Mouse (Mus musculus) intestine, postnatal 0 days (tissue): ENCODE measurements around the gene Nkx2-1. TPM values are rescaled to one million over a fixed set of nuclear protein-coding genes. Genes with fewer than 3 reads are reported as not detected.

Source experiments
- ATAC-seq: fragments of 200-750 bp; cut with Nextera tagmentation; 2 replicates; pipeline ENCODE4 v1.8.0; 2017; ENCODE audit warnings: mild to moderate bottlenecking, moderate TSS enrichment, moderate library complexity
- H3K27ac ChIP-seq: fragments of 300-500 bp; sonication (generic); 2 replicates; pipeline ENCODE4 v1.5.1; 2014; ENCODE audit warnings: mild to moderate bottlenecking, low read depth, low read length, moderate library complexity
- H3K27me3 ChIP-seq: fragments of 300-500 bp; sonication (generic); replicated peaks from 2 replicates; pipeline ENCODE4 v1.6.1; 2014; ENCODE audit warnings: low read length, mixed read lengths; ENCODE audit not compliant: control insufficient read depth, insufficient read depth
- H3K36me3 ChIP-seq: fragments of 300-500 bp; sonication (generic); 2 replicates; pipeline ENCODE4 v1.6.1; 2014; ENCODE audit warnings: mild to moderate bottlenecking, moderate library complexity; ENCODE audit not compliant: control insufficient read depth, insufficient read depth
- H3K4me1 ChIP-seq: fragments of 300-500 bp; sonication (generic); replicated peaks from 2 replicates; pipeline ENCODE4 v1.6.1; 2014; ENCODE audit warnings: antibody characterized with exemption, low read length, mixed read lengths; ENCODE audit not compliant: control insufficient read depth, insufficient read depth
- H3K4me2 ChIP-seq: fragments of 300-500 bp; sonication (generic); replicated peaks from 2 replicates; pipeline ENCODE4 v1.6.1; 2014; ENCODE audit warnings: low read depth, mild to moderate bottlenecking, moderate library complexity
- H3K4me3 ChIP-seq: fragments of 300-500 bp; sonication (generic); 2 replicates; pipeline ENCODE4 v1.5.1; 2014; ENCODE audit warnings: low read depth, low read length
- H3K9ac ChIP-seq: fragments of 300-500 bp; sonication (generic); 2 replicates; pipeline ENCODE4 v1.6.1; 2014; ENCODE audit warnings: mild to moderate bottlenecking, low read depth, low read length
- H3K9me3 ChIP-seq: fragments of 300-500 bp; sonication (generic); 2 replicates; pipeline ENCODE4 v1.6.1; 2016; ENCODE audit warnings: mixed run types; ENCODE audit not compliant: control insufficient read depth
- CTCF ChIP-seq: sonication (generic); IDR thresholded peaks from 2 replicates; pipeline ENCODE4 v1.5.1; 2016; ENCODE audit warnings: low read depth, mild to moderate bottlenecking, control low read depth, antibody characterized with exemption, moderate library complexity
- WGBS: fragments of 180-500 bp; shearing (Covaris S2); extraction: QIAGEN DNeasy Blood & Tissue Kit; methylation state at CpG from one replicate; pipeline ENCODE4 v1.1.7; 2014; 5-methylcytosine and 5-hydroxymethylcytosine counted together
- polyA plus RNA-seq: library from polyadenylated mRNA; unstranded; fragments of >200 nt; fragmentation: Nextera tagmentation; extraction: Ambion mirVana; gene quantifications from 2 replicates; pipeline ENCODE4 v1.2.1, GENCODE M21; 2015

Nkx2-1 gene
- polyA plus RNA-seq = not detected in 2 replicates

DNA sequence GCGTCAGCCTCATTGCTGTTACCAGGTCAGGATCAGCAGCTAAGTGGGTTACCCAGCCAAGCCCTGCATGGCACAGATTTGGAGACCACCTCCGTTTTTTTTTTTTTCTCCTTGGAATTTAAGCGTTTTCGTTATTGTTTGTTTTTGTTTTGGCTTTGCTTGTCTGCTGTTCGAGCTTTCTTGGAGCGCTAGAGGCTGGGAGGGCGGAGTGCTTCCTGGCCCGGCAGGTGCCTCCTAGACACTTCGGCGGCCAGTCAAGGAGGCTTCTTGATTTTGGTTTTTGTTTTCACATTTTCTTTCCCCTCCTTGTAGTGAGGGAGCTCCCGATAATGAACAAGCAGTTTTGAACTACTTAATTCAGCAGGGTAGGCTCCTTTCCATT lies at the start of gene Nkx2-1:
TSS of gene Nkx2-1 (minus strand) at position 25 of the 382 bp plus-strand sequence.
- no peak for TF ChIP-seq CTCF
- H3K9me3 ChIP-seq = no peaks in the 10 kb centered on the region
- peaks cover 98% of the 10 kb centered on the region for H3K27me3 ChIP-seq
- no peaks in the 10 kb centered on the region for H3K4me1 ChIP-seq
- H3K4me3 ChIP-seq = peak within 1 kb of the TSS; percentile 7; the same call in 1 of the 2 replicates
- 1% methylated on average over 11 of the region's 11 CpGs for WGBS
- no peaks in the 10 kb centered on the region for H3K36me3 ChIP-seq
- 0 out of 2 replicates have a peak within 1 kb of the TSS, but pooled peaks have one; percentile 9 for H3K4me2 ChIP-seq
- ATAC-seq = no peak
- H3K9ac ChIP-seq = no peak within 1 kb of the TSS
- H3K27ac ChIP-seq = no peak within 1 kb of the TSS

DNA sequence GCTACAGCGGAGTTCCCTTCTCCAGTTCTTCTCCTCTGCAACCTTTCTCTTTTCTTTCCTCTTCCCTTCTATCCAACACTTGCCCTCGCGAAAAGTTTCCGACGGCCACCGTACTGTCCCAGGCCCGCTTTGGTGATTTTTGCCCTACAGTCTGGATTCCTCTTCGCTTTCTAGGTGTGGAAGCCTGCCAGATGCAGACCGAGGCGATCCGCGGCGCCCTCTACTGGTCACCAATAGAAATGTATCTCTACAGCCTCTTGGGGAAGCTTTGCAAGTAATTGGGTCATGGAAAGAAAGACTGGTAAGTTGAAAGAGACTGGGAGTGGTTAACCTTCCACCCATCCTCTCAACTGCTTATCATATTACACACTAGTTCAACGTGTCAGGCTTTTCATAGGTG lies 4.4 kb upstream of the Nkx2-1 start:
- peaks cover 62% of the 10 kb centered on the region for H3K27me3 ChIP-seq

DNA sequence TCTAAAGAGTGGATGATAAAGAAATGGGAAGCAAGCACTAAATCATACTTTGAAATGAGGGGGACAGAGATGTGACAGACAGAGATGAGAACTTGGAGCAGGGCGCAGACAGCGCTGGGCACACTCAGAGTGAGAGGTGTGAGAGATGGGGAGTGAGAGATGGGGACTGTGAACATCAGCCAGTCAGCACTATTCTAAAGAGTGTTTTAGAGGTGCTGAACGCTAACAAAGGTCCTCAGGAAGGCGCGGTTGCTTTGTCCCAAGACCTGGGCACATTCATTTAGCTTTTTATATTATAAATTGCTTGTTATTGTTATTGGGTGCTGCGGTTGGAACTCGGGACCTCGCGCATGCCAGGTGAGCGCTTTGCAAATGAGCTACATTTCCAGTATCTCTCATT lies 3.9 kb upstream of the Nkx2-1 start:
- TF ChIP-seq CTCF = no peak
- Histone ChIP-seq H3K4me2 (no peak overlapping the region), H3K4me1 (no peaks in the 10 kb centered on the region), H3K4me3 (no peak overlapping the region), H3K36me3 (no peaks in the 10 kb centered on the region), H3K9me3 (no peaks in the 10 kb centered on the region), H3K27me3 (peaks cover 67% of the 10 kb centered on the region), H3K27ac (no peak overlapping the region), H3K9ac (no peak overlapping the region)
- no peak for ATAC-seq
- 4% methylated on average over 10 of the region's 10 CpGs for WGBS

More for the DNA sequence above, 4.4 kb upstream of the Nkx2-1 start:
- H3K4me2 ChIP-seq = no peak overlapping the region
- H3K36me3 ChIP-seq = no peaks in the 10 kb centered on the region
- H3K9ac ChIP-seq = no peak overlapping the region
- H3K4me1 ChIP-seq = no peaks in the 10 kb centered on the region
- H3K9me3 ChIP-seq = no peaks in the 10 kb centered on the region
- TF ChIP-seq CTCF = peak; percentile 83
- H3K27ac ChIP-seq = no peak overlapping the region
- H3K4me3 ChIP-seq = no peak overlapping the region
- no peak for ATAC-seq
- WGBS = 2% methylated on average over 14 of the region's 14 CpGs

DNA sequence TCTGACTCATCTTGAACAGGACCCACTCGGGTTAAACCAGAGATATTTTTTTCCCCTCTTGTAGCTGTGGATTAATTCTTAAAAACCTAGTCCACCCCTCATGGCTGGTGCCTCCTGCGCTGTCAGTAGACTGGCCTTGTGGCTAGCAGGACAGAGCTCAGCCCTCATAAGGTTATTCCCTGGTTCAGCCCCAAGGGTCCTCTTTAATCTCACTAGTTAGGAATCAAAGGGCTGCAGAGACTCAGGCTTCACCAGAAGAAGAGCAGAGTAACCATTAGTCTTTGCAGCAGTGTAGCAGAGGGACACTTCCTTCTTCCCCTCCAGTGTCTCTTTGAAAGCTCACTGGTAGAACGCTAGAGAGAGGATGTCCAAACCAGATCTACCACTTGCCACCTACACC lies 1.9 kb upstream of the Nkx2-1 start:
- Histone ChIP-seq H3K9me3 (no peaks in the 10 kb centered on the region), H3K4me1 (no peaks in the 10 kb centered on the region), H3K4me2 (no peak overlapping the region), H3K4me3 (no peak overlapping the region), H3K36me3 (no peaks in the 10 kb centered on the region), H3K27ac (no peak overlapping the region), H3K27me3 (peaks cover 87% of the 10 kb centered on the region), H3K9ac (no peak overlapping the region)
- TF ChIP-seq CTCF = no peak
- ATAC-seq = no peak
- WGBS = 7% methylated on average over 3 of the region's 3 CpGs

DNA sequence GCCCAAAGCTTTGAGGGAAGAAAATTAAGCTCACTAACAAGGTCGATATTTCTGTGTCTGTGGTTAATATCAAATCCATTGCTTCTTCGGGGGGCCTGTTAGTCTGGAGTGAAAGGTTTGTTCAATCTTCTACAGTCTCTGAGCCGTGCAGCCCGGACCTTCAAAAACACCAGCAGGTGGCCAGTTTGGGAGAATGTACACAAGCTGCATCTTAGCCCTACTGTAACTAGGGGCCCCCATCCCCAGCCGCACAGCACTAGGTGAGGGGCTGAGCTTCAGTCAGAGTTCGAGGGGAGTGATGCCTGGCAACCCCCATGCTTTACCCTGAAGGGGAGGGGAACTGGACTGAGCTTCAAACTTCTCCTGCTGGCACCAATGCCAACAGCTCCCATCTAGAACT lies 1.2 kb upstream of the Nkx2-1 start:
- Histone ChIP-seq H3K27ac (no peak overlapping the region), H3K36me3 (no peaks in the 10 kb centered on the region), H3K4me2 (no peak overlapping the region), H3K9me3 (no peaks in the 10 kb centered on the region), H3K4me1 (no peaks in the 10 kb centered on the region), H3K9ac (no peak overlapping the region), H3K27me3 (peaks cover 93% of the 10 kb centered on the region), H3K4me3 (no peak overlapping the region)
- 1% methylated on average over 6 of the region's 6 CpGs for WGBS
- no peak for TF ChIP-seq CTCF
- ATAC-seq = no peak

DNA sequence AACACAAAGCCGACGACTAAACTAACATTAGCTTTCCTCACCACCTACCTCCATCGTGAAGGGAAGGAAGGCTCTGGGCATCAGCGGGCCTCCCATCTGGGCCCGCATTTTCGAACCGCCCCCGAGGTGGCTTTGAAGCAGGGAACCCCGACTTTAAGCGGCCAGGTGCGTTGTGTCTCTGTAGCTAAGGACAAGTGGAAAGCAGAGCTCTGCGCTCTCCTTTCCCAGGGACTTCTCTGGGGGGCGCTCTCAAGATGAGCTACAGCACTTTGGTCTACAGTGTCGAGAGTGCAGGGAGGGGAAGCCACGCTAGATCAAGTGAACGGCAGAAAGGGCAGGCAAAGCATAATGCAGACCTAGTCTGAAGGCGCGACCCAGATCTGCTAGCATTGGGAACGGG lies 634 bp upstream of the Nkx2-1 start:
- Histone ChIP-seq H3K4me2 (no peak overlapping the region), H3K36me3 (no peaks in the 10 kb centered on the region), H3K27me3 (peaks cover 97% of the 10 kb centered on the region), H3K9ac (no peak overlapping the region), H3K4me1 (no peaks in the 10 kb centered on the region), H3K9me3 (no peaks in the 10 kb centered on the region), H3K4me3 (no peak overlapping the region), H3K27ac (no peak overlapping the region)
- no peak for TF ChIP-seq CTCF
- WGBS = under 1% methylated on average over 19 of the region's 19 CpGs
- ATAC-seq = no peak
